Mouse (Mus musculus): ENCODE measurements at regions not wholly inside any gene's neighbourhood (a gene's known extent, or its start where the extent isn't known, plus 50 kb on each side); places are given as distances from the start of the nearest gene placed in this dataset.

DNA sequence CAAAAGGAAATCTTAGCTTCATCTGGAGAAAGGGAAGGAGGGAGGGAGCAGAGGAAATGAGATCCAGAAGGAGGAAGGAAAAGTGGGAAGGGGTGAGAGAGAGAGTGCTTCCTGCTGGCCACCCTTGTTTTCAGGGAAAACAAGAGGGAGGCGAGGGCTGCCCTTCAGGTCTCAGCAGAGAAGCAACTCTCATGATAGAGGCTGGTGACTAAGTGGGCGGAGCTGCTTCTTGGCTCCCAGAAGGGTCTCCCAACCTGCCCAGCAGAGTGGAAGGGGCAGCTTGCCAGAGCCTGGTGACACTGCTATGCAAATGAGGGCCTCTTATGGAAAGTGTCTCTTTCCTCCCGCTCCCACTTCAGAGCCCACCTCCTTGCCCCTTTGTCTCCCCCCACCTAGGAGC lies 285.8 kb downstream of the Barhl2 start:
- TF ChIP-seq POLR2A (IDR thresholded peaks at IDR 0.05; ENCODE audit: low read depth, low read length) (no peak), CTCF (conservative IDR thresholded peaks at IDR 0.05; ENCODE audit: insufficient read depth, insufficient read length, low read depth, low read length) (no peak)

All from kidney, adult 2 months (tissue).